Mouse (Mus musculus) midbrain, postnatal 0 days (tissue): ENCODE results near the gene Gpx4. TPM values are rescaled to one million over a fixed set of nuclear protein-coding genes. Genes with fewer than 3 reads are reported as not detected.

ENCODE experiments used
- ATAC-seq: fragments of 200-750 bp; cut with Nextera tagmentation; 2 replicates; pipeline ENCODE4 v1.8.0; 2017; ENCODE audit warnings: moderate number of reproducible peaks, mild to moderate bottlenecking, moderate TSS enrichment, moderate library complexity; ENCODE audit not compliant: low FRiP score
- DNase-seq: peaks from one replicate; pipeline ENCODE4 v3.0.0-alpha.2; 2015; ENCODE audit warnings: low spot score
- H3K27ac ChIP-seq: fragments of 300-500 bp; sonication (generic); 2 replicates; pipeline ENCODE4 v1.5.1; 2014; ENCODE audit warnings: low read depth, mild to moderate bottlenecking, low read length, mixed read lengths
- H3K27me3 ChIP-seq: fragments of 300-500 bp; sonication (generic); 2 replicates; pipeline ENCODE4 v1.6.1; 2014; ENCODE audit warnings: low read length, control low read depth, mixed read lengths; ENCODE audit not compliant: insufficient read depth
- H3K36me3 ChIP-seq: fragments of 300-500 bp; sonication (generic); 2 replicates; pipeline ENCODE4 v1.6.1; 2014; ENCODE audit warnings: low read length, control low read depth, mixed read lengths; ENCODE audit not compliant: insufficient read depth
- H3K4me1 ChIP-seq: fragments of 300-500 bp; sonication (generic); 2 replicates; pipeline ENCODE4 v1.6.1; 2014; ENCODE audit warnings: mild to moderate bottlenecking, control low read depth, antibody characterized with exemption, low read length, mixed read lengths; ENCODE audit not compliant: insufficient read depth
- H3K4me2 ChIP-seq: fragments of 300-500 bp; sonication (generic); 2 replicates; pipeline ENCODE4 v1.6.1; 2014; ENCODE audit warnings: low read depth, mild to moderate bottlenecking, low read length, mixed read lengths; ENCODE audit not compliant: poor library complexity, severe bottlenecking
- H3K4me3 ChIP-seq: fragments of 300-500 bp; sonication (generic); 2 replicates; pipeline ENCODE4 v1.5.1; 2014; ENCODE audit warnings: low read depth, mild to moderate bottlenecking, low read length, moderate library complexity
- H3K9ac ChIP-seq: fragments of 300-500 bp; sonication (generic); replicated peaks from 2 replicates; pipeline ENCODE4 v1.6.1; 2014; ENCODE audit warnings: mild to moderate bottlenecking, low read length, moderate library complexity, mixed read lengths; ENCODE audit not compliant: poor library complexity, severe bottlenecking
- H3K9me3 ChIP-seq: fragments of 300-500 bp; sonication (generic); 2 replicates; pipeline ENCODE4 v1.6.1; 2016; ENCODE audit warnings: low read length, control low read depth
- CTCF ChIP-seq: IDR thresholded peaks from 2 replicates; pipeline ENCODE4 v1.5.1; 2016; ENCODE audit warnings: antibody characterized with exemption, mild to moderate bottlenecking
- WGBS: fragments of 180-500 bp; shearing (Covaris S2); extraction: QIAGEN DNeasy Blood & Tissue Kit; methylation state at CpG from one replicate; pipeline ENCODE4 v1.1.7; 2014; 5-methylcytosine and 5-hydroxymethylcytosine counted together
- polyA plus RNA-seq: library from polyadenylated mRNA; unstranded; fragments of >200 nt; fragmentation: Nextera tagmentation; extraction: Ambion mirVana; gene quantifications from 2 replicates; pipeline ENCODE4 v1.2.1, GENCODE M21; 2015
- total RNA-seq: library from RNA; depleted of rRNA; stranded (reverse); fragments of >200 nt; gene quantifications from 2 replicates; pipeline ENCODE4 v1.2.3, GENCODE M21; 2014; rRNA removed

Gpx4 gene
- total and polyA plus RNA-seq, 2 experiments from 2014 or later, result 350 to 635 TPM

DNA sequence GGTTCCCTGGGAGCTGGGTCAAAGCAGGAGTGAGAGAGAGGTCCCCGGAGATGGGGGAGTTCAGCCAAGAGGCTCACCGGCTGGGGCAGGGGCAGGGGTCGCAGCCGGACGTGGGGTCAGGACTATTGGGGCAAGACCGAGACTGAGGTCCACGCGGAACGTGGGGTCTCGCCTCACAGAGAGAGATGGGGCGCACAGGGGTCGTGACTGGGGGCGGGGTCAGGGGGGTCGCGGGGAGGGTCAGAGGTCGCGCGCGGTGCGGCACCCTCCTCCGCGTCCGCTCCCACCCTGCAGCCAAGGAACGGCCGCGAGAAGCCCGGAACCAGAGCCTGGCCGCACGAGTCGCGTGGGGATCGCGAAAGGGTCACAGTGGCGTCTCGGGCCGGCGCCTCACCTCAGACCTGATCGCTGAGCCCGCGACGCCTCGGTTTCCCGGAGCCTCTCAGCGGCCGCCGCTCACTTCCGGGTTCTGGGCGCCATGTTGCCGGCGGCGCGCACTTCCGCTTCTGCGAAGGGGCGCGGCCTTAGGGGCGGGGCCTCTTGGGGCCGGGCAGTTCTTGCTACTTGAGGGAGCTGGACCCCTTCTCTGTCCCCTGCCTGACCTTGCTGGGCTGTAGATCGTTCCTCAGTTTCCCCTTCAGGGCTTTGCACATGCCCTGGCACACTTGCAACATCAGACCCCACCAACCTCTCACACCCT is 55.4 kb downstream of the Gpx4 start:
- ATAC-seq (peak; percentile 79), DNase-seq (peak; percentile 85)
- no peak for TF ChIP-seq CTCF
- H3K4me2 ChIP-seq, result peak overlapping the region; percentile 99
- peak overlapping the region; percentile 90 for H3K9ac ChIP-seq
- WGBS, result under 1% methylated on average over 49 of the region's 59 CpGs
- H3K36me3 ChIP-seq, result no peaks in the 10 kb centered on the region
- H3K27me3 ChIP-seq, result no peaks in the 10 kb centered on the region
- peaks cover 7% of the 10 kb centered on the region; the same call in 1 of the 2 replicates for H3K4me1 ChIP-seq
- H3K27ac ChIP-seq, result peak overlapping the region; percentile 52
- H3K4me3 ChIP-seq, result peak overlapping the region; percentile 80
- H3K9me3 ChIP-seq, result no peaks in the 10 kb centered on the region

DNA sequence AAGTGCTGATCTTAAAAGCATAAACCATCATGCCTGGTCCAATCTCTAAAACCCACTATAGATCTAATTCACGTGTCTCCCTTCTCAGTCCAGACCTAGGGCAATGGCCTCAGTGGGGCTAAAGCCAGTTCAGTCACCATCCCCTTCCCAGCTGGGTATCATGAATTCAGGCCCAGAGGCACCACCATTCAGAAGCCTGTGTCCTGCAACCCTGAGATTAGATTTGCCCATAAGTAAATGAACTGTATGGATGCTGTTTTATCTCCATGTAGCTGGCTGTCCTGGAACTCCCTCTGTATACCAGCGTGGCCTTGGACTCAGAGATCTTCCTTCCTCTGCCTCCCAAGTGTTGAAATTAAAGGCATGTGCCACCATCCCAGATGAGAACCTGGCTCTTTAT is 56.1 kb downstream of the Gpx4 start:
- no peak for TF ChIP-seq CTCF
- Histone ChIP-seq H3K36me3 (no peaks in the 10 kb centered on the region), H3K27me3 (no peaks in the 10 kb centered on the region), H3K4me2 (peak overlapping the region; percentile 99; the same call in 1 of the 2 replicates), H3K4me1 (peaks cover 7% of the 10 kb centered on the region; the same call in 1 of the 2 replicates), H3K27ac (0 out of 2 replicates have a peak overlapping the region, but pooled peaks have one; percentile 52), H3K9me3 (no peaks in the 10 kb centered on the region), H3K9ac (peak overlapping the region; percentile 90; the same call in 1 of the 2 replicates), H3K4me3 (no peak overlapping the region; the same call in 1 of the 2 replicates)
- DNase-seq (no peak), ATAC-seq (no peak)
- 77% methylated on average over 2 of the region's 2 CpGs for WGBS

DNA sequence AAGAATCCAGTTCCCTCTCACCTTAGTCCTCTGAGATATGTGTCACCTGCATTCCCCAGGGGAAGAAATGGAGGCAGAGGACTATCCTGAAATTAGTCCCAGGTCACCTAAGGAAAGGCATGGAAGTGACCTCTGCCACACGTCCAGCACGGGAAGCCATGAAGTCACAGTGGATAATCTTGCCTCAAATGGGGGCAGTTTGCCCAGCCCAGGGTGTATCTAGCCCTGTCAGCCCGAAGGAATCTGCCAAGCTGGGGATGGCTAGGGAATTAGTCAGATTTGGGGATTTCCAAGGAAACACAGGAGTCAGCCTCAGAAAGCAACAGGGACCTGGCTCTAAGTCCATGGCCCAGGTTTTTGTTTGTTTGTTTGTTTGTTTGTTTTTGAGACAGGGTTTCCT is 57.2 kb downstream of the Gpx4 start:
- Histone ChIP-seq H3K36me3 (no peaks in the 10 kb centered on the region), H3K4me2 (no peak overlapping the region), H3K27me3 (no peaks in the 10 kb centered on the region), H3K9ac (no peak overlapping the region), H3K27ac (no peak overlapping the region), H3K4me3 (no peak overlapping the region), H3K9me3 (no peaks in the 10 kb centered on the region), H3K4me1 (peaks cover 7% of the 10 kb centered on the region; the same call in 1 of the 2 replicates)
- DNase-seq, result no peak
- 82% methylated on average over 3 of the region's 3 CpGs for WGBS
- no peak for TF ChIP-seq CTCF
- no peak for ATAC-seq

DNA sequence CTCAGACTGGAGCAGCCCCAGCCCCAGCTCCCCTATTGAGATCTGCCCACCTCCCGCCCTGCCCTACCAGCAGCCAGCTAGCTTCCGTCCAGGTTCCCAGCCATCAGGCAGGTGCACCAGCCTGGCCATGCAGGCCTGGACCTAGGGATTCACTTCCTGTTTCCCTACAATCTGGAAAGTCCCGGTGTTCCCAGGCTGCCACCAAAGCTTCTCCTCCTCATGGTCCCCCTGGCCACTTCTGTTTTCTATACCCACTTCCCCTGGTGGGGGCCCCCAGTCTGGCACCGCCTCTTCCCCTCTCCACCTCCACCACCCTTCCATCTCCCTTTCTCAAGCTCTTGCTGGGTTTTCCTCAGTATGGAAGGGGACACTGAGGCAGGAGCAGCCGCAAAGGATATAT is 58.5 kb downstream of the Gpx4 start, which contains the start of gene Sbno2:
Sbno2 (minus strand) TSS at position 112 of the 400 bp plus-strand sequence.
- Histone ChIP-seq H3K4me1 (peaks cover 7% of the 10 kb centered on the region; the same call in 1 of the 2 replicates), H3K27ac (no peak within 1 kb of the TSS), H3K27me3 (no peaks in the 10 kb centered on the region), H3K4me3 (no peak within 1 kb of the TSS), H3K9ac (no peak within 1 kb of the TSS), H3K4me2 (no peak within 1 kb of the TSS), H3K9me3 (no peaks in the 10 kb centered on the region), H3K36me3 (no peaks in the 10 kb centered on the region)
- no peak for TF ChIP-seq CTCF
- ATAC-seq, result no peak
- WGBS, result 72% methylated on average over 5 of the region's 5 CpGs
- no peak for DNase-seq

DNA sequence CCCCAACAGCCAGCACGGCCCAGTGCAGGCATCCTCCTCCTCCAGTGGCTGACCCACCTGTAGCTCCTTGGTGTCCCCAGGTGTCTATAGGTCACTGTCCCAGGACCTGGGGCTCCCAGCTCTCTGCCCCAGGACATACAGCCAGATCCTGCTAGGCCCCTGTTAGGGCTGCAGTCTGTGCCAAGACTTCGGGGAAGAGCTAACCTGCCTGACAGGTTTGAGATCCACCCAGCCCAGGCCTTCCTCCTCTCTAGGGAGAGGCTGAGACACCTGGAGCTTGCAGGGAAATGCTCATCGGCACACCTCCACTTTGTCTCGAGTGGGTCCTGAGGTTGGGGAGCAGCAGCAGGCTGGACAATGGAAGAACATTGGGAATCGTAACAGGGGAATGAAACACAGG is 59.0 kb downstream of the Gpx4 start:
- Histone ChIP-seq H3K27me3 (no peaks in the 10 kb centered on the region), H3K4me2 (no peak overlapping the region), H3K4me1 (peaks cover 7% of the 10 kb centered on the region; the same call in 1 of the 2 replicates), H3K4me3 (no peak overlapping the region), H3K9ac (no peak overlapping the region), H3K9me3 (no peaks in the 10 kb centered on the region), H3K36me3 (no peaks in the 10 kb centered on the region), H3K27ac (no peak overlapping the region)
- DNase-seq (no peak), ATAC-seq (no peak)
- TF ChIP-seq CTCF, result no peak
- WGBS, result 77% methylated on average over 5 of the region's 5 CpGs

Other genes with a start within 250 kb of the Gpx4 start
Only the 30 nearest of the 32 such genes appear.
- gene Misp, start 226.2 kb upstream of the Gpx4 start, total RNA-seq, result 0.24 TPM in 1 of 2 replicates, not detected in the other
- gene Misp, start 226.2 kb upstream of the Gpx4 start, polyA plus RNA-seq, result 0.18 and 0.27 TPM in 2 replicates
- 114 and 119 TPM in 2 replicates for gene Ptbp1, start 192.7 kb upstream of the Gpx4 start, total RNA-seq
- gene Ptbp1, start 192.7 kb upstream of the Gpx4 start, polyA plus RNA-seq, result 46.2 and 49.7 TPM in 2 replicates
- gene Prtn3, start 172.7 kb upstream of the Gpx4 start, total RNA-seq, result 5.9 and 7.5 TPM in 2 replicates
- gene Prtn3, start 172.7 kb upstream of the Gpx4 start, polyA plus RNA-seq, result 11.7 and 14.6 TPM in 2 replicates
- gene Plppr3, start 172.5 kb upstream of the Gpx4 start, total RNA-seq, result 494 and 539 TPM in 2 replicates
- 350 and 358 TPM in 2 replicates for gene Plppr3, start 172.5 kb upstream of the Gpx4 start, polyA plus RNA-seq
- gene Elane, start 160.9 kb upstream of the Gpx4 start, total RNA-seq, result not detected in 2 replicates
- gene Elane, start 160.9 kb upstream of the Gpx4 start, polyA plus RNA-seq, result not detected in 2 replicates
- gene Cfd, start 156.3 kb upstream of the Gpx4 start, total RNA-seq, result not detected in 2 replicates
- gene Cfd, start 156.3 kb upstream of the Gpx4 start, polyA plus RNA-seq, result not detected in 2 replicates
- 75.9 and 79.6 TPM in 2 replicates for gene Med16, start 138.2 kb upstream of the Gpx4 start, total RNA-seq
- gene Med16, start 138.2 kb upstream of the Gpx4 start, polyA plus RNA-seq, result 54.9 and 55.3 TPM in 2 replicates
- not detected in 2 replicates for gene Gm26602, start 136.3 kb upstream of the Gpx4 start, total RNA-seq
- 7.4 and 17.3 TPM in 2 replicates for gene Gm26602, start 136.3 kb upstream of the Gpx4 start, polyA plus RNA-seq
- 6.1 and 9.6 TPM in 2 replicates for gene Kiss1r, start 130.2 kb upstream of the Gpx4 start, total RNA-seq
- gene Kiss1r, start 130.2 kb upstream of the Gpx4 start, polyA plus RNA-seq, result 4.4 and 5.5 TPM in 2 replicates
- 108 and 118 TPM in 2 replicates for gene R3hdm4, start 126.0 kb upstream of the Gpx4 start, total RNA-seq
- 301 and 323 TPM in 2 replicates for gene R3hdm4, start 126.0 kb upstream of the Gpx4 start, polyA plus RNA-seq
- gene Arid3a, start 120.1 kb upstream of the Gpx4 start, total RNA-seq, result 9.0 and 9.5 TPM in 2 replicates
- gene Arid3a, start 120.1 kb upstream of the Gpx4 start, polyA plus RNA-seq, result 3.1 and 3.3 TPM in 2 replicates
- 72.6 and 87.6 TPM in 2 replicates for gene Wdr18, start 87.0 kb upstream of the Gpx4 start, total RNA-seq
- gene Wdr18, start 87.0 kb upstream of the Gpx4 start, polyA plus RNA-seq, result 102 and 116 TPM in 2 replicates
- 0.42 and 2.2 TPM in 2 replicates for gene Grin3b, start 76.5 kb upstream of the Gpx4 start, total RNA-seq
- 0.11 and 0.21 TPM in 2 replicates for gene Grin3b, start 76.5 kb upstream of the Gpx4 start, polyA plus RNA-seq
- 134 and 172 TPM in 2 replicates for gene Tmem259, start 62.8 kb upstream of the Gpx4 start, total RNA-seq
- 26.2 and 29.3 TPM in 2 replicates for gene Tmem259, start 62.8 kb upstream of the Gpx4 start, polyA plus RNA-seq
- 14.8 and 19.5 TPM in 2 replicates for gene Cnn2, start 58.6 kb upstream of the Gpx4 start, total RNA-seq
- 12.6 and 12.8 TPM in 2 replicates for gene Cnn2, start 58.6 kb upstream of the Gpx4 start, polyA plus RNA-seq
- gene Abca7, start 50.7 kb upstream of the Gpx4 start, total RNA-seq, result 9.3 TPM in 2 replicates
- 1.7 and 1.9 TPM in 2 replicates for gene Abca7, start 50.7 kb upstream of the Gpx4 start, polyA plus RNA-seq
- 1.7 and 2.4 TPM in 2 replicates for gene Arhgap45, start 30.5 kb upstream of the Gpx4 start, total RNA-seq
- gene Arhgap45, start 30.5 kb upstream of the Gpx4 start, polyA plus RNA-seq, result 1.2 and 1.6 TPM in 2 replicates
- 66.4 and 76.0 TPM in 2 replicates for gene Polr2e, start 7.4 kb upstream of the Gpx4 start, total RNA-seq
- 126 and 135 TPM in 2 replicates for gene Polr2e, start 7.4 kb upstream of the Gpx4 start, polyA plus RNA-seq
- gene Sbno2, start 58.4 kb downstream of the Gpx4 start, total RNA-seq, result 24.3 TPM in 2 replicates
- gene Sbno2, start 58.4 kb downstream of the Gpx4 start, polyA plus RNA-seq, result 7.6 TPM in 2 replicates
- 84.0 and 97.3 TPM in 2 replicates for gene Stk11, start 68.6 kb downstream of the Gpx4 start, total RNA-seq
- gene Stk11, start 68.6 kb downstream of the Gpx4 start, polyA plus RNA-seq, result 12.3 and 12.4 TPM in 2 replicates
- 231 and 259 TPM in 2 replicates for gene Atp5d, start 91.5 kb downstream of the Gpx4 start, total RNA-seq
- 607 and 661 TPM in 2 replicates for gene Atp5d, start 91.5 kb downstream of the Gpx4 start, polyA plus RNA-seq
- gene Cbarp, start 93.7 kb downstream of the Gpx4 start, total RNA-seq, result 273 and 276 TPM in 2 replicates
- 120 and 121 TPM in 2 replicates for gene Cbarp, start 93.7 kb downstream of the Gpx4 start, polyA plus RNA-seq
- 114 and 143 TPM in 2 replicates for gene Midn, start 101.1 kb downstream of the Gpx4 start, total RNA-seq
- 16.3 and 17.2 TPM in 2 replicates for gene Midn, start 101.1 kb downstream of the Gpx4 start, polyA plus RNA-seq
- 315 and 337 TPM in 2 replicates for gene Cirbp, start 118.8 kb downstream of the Gpx4 start, total RNA-seq
- gene Cirbp, start 118.8 kb downstream of the Gpx4 start, polyA plus RNA-seq, result 760 and 829 TPM in 2 replicates
- gene 1600002K03Rik, start 125.8 kb downstream of the Gpx4 start, total RNA-seq, result 2.3 and 2.8 TPM in 2 replicates
- 4.1 and 5.3 TPM in 2 replicates for gene 1600002K03Rik, start 125.8 kb downstream of the Gpx4 start, polyA plus RNA-seq
- gene Efna2, start 132.3 kb downstream of the Gpx4 start, total RNA-seq, result 45.1 and 51.1 TPM in 2 replicates
- 52.1 and 58.4 TPM in 2 replicates for gene Efna2, start 132.3 kb downstream of the Gpx4 start, polyA plus RNA-seq
- gene Mum1, start 179.3 kb downstream of the Gpx4 start, total RNA-seq, result 45.1 and 60.9 TPM in 2 replicates
- 42.4 and 49.6 TPM in 2 replicates for gene Mum1, start 179.3 kb downstream of the Gpx4 start, polyA plus RNA-seq
- gene Ndufs7, start 202.0 kb downstream of the Gpx4 start, total RNA-seq, result 193 and 201 TPM in 2 replicates
- gene Ndufs7, start 202.0 kb downstream of the Gpx4 start, polyA plus RNA-seq, result 358 and 388 TPM in 2 replicates
- 12.5 and 14.3 TPM in 2 replicates for gene Gamt, start 213.8 kb downstream of the Gpx4 start, total RNA-seq
- gene Gamt, start 213.8 kb downstream of the Gpx4 start, polyA plus RNA-seq, result 16.8 and 19.6 TPM in 2 replicates
- gene Dazap1, start 214.3 kb downstream of the Gpx4 start, total RNA-seq, result 107 and 109 TPM in 2 replicates
- 34.2 and 34.5 TPM in 2 replicates for gene Dazap1, start 214.3 kb downstream of the Gpx4 start, polyA plus RNA-seq